Mouse (Mus musculus): Measurements from ENCODE around the gene Opa3.

GRCm38 (mm10) chr7:19184250-19184649 is 43.9 kb upstream of the Opa3 start:
- TF ChIP-seq CTCF (IDR thresholded peaks at IDR 0.05; ENCODE audit: low read depth): no peak
- no peak for TF ChIP-seq EP300 (optimal IDR thresholded peaks at IDR 0.05)
